Mouse (Mus musculus): ENCODE measurements around the gene Mettl21c. TPM values are rescaled to one million over a fixed set of nuclear protein-coding genes. Genes with fewer than 3 reads are reported as not detected.

Mettl21c gene
- polyA plus RNA-seq, 1 experiment = not detected

DNA sequence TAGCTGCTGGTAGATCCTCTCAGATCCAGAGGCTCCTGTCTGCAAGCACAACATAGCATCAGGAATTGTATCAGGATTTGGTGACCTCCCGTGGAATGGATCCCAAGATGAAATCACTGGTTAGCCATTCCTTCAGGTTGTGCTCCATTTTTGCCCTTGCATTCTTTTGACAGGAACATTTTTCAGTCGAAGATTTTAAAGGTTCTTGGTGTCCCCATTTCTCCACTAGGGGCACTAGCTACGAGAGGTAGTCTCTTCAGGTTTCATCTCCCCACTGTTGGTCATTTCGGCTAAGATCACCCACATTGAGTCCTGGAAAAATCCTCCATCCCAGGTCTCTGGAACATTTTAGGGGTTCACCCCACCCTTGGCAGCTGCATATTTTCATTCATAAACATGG lies 53.1 kb downstream of the Mettl21c start:
- WGBS = 88% methylated on average over 4 of the region's 4 CpGs

DNA sequence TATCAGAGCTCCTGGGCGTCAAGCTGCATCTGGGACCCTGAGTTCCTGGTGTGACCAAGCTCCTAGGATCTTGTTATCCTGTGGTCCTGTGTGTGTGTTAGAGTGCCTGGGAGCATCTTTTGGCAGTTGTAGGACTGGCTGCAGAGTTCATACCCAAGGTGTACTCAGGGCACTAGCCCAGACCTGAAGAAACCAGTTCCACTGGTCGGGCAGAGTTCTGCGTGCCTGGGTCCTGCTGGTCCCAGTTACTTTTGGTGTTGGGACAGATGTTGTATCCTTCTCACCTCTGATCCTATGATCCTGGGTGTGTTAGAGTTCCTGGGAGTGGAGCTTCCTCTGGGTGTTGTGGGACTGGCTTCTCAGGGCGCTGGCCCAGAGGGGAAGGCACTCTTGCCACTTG lies 55.5 kb downstream of the Mettl21c start:
- TF ChIP-seq CTCF (IDR thresholded peaks at IDR 0.05; ENCODE audit: insufficient read depth, low read depth, low read length) (no peak), POLR2A (IDR thresholded peaks at IDR 0.05; ENCODE audit: insufficient read depth, low read depth, low read length) (no peak)
- no peak overlapping the region for H3K27ac ChIP-seq (ENCODE audit: insufficient read depth, low read depth, low read length)
- no peak overlapping the region for H3K4me3 ChIP-seq (ENCODE audit: insufficient read depth, low read depth, low read length)
- 91% methylated on average over 4 of the region's 4 CpGs for WGBS
- H3K4me1 ChIP-seq (ENCODE audit: control insufficient read depth, insufficient read depth, low read length) = no peaks in the 10 kb centered on the region

More for the DNA sequence above, 53.1 kb downstream of the Mettl21c start:
- no peak overlapping the region for H3K4me3 ChIP-seq (ENCODE audit: insufficient read depth, low read depth, low read length)
- no peak for TF ChIP-seq CTCF (IDR thresholded peaks at IDR 0.05; ENCODE audit: insufficient read depth, low read depth, low read length)
- no peak overlapping the region for H3K27ac ChIP-seq (ENCODE audit: insufficient read depth, low read depth, low read length)
- H3K4me1 ChIP-seq (ENCODE audit: control insufficient read depth, insufficient read depth, low read length) = no peaks in the 10 kb centered on the region; the same call in 1 of the 2 replicates

Other genes with a start within 250 kb of the Mettl21c start
- not detected in 2 replicates for gene Uxs1, start 192.2 kb downstream of the Mettl21c start, polyA plus RNA-seq (2012; ENCODE audit: insufficient read depth, insufficient read length, low replicate concordance, missing spikeins)
- gene Tpp2, start 86.4 kb downstream of the Mettl21c start, polyA plus RNA-seq (2012; ENCODE audit: insufficient read depth, insufficient read length, low replicate concordance, missing spikeins) = 104 TPM in 1 of 2 replicates, not detected in the other
- not detected in 2 replicates for gene Gm8251, start 41.9 kb upstream of the Mettl21c start, polyA plus RNA-seq (2012; ENCODE audit: insufficient read depth, insufficient read length, low replicate concordance, missing spikeins)
- not detected in 2 replicates for gene Tex30, start 82.4 kb upstream of the Mettl21c start, polyA plus RNA-seq (2012; ENCODE audit: insufficient read depth, insufficient read length, low replicate concordance, missing spikeins)
- not detected in 2 replicates for gene Kdelc1, start 98.8 kb upstream of the Mettl21c start, polyA plus RNA-seq (2012; ENCODE audit: insufficient read depth, insufficient read length, low replicate concordance, missing spikeins)
- not detected in 2 replicates for gene Bivm, start 98.9 kb upstream of the Mettl21c start, polyA plus RNA-seq (2012; ENCODE audit: insufficient read depth, insufficient read length, low replicate concordance, missing spikeins)
- not detected in 2 replicates for gene Ercc5, start 127.7 kb upstream of the Mettl21c start, polyA plus RNA-seq (2012; ENCODE audit: insufficient read depth, insufficient read length, low replicate concordance, missing spikeins)
- gene Mettl21e, start 198.9 kb upstream of the Mettl21c start, polyA plus RNA-seq (2012; ENCODE audit: insufficient read depth, insufficient read length, low replicate concordance, missing spikeins) = not detected in 2 replicates